Mouse (Mus musculus): ENCODE measurements at regions not wholly inside any gene's neighbourhood (a gene's known extent, or its start where the extent isn't known, plus 50 kb on each side); places are given as distances from the start of the nearest gene placed in this dataset.
"Not testable (repeated sequence)": the region's sequence is repeated elsewhere in the genome, so short reads cannot be mapped to it uniquely, and the experiment has no call there.

GRCm38 (mm10) chr2:116444163-116444562 is 378.5 kb upstream of the Meis2 start:
- DNase-seq (ENCODE audit: low spot score), result no peak

- no peak for DNase-seq (ENCODE audit: low spot score)
Observed at GRCm38 (mm10) chr2:116440252-116440651, 374.6 kb upstream of the Meis2 start.

DNA sequence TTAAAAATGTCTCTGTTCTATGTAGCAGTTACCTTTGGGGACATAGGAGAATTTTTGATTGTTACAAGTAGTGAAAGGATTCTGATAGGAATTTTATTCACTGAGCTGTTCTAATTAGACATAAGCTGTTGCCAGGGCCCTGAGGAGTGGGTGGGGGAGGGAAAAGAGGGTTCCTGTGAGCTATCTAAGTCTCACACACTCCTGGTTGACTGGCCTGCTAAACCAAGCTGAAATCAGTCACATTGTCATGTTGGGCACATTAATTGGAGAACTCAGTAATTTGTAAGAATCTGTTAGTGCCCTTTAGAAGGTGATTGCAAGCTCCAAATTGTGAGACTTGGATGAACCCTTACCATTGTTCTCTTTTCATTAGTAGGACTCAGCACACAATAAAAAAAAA is 367.8 kb upstream of the Meis2 start:
- DNase-seq (ENCODE audit: low spot score), result no peak

DNA sequence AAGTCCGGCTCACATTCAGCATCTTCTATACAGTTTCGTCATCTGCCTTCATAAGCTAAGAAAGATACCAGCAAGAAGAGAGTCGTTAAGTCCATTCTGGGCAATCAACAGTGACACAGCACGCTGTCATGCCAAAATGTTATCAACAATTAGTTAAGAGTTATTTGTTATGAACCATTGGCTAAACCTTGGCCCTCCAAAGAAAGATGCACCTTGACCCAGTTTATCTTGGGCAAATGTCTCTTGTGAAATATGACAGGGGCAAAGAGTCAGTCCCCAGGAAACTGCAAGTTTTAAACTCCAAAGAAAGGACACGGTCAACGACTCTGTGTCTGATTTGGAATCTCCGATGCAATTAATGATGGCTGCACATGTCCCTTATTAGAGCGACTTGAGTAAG is 358.5 kb upstream of the Meis2 start:
- no peak for DNase-seq (ENCODE audit: low spot score)

- no peak for DNase-seq (ENCODE audit: low spot score)
Observed at GRCm38 (mm10) chr2:116417428-116418195, 352.0 kb upstream of the Meis2 start.

DNA sequence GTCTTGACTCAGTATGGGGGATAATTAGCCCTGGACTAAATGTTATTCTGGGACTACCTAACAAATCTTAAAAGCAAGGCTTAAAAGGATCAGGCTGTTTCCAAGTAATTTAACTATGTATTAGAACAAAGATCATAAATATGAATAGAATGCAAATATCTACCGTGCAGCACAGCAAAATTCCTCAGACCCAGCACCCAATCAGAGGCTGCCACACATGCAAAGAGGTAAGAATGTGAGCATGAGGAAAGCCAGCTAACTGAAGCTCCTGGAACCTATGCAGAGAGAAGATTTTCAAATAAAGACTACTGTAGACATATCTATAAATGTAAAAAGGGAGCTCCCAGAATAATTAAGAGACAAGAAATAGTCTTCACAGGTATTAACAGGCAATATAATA is 350.1 kb upstream of the Meis2 start:
- no peak for DNase-seq (ENCODE audit: low spot score)

GRCm38 (mm10) chr2:116402113-116402512 is 336.5 kb upstream of the Meis2 start:
- DNase-seq (ENCODE audit: low spot score), result no peak

GRCm38 (mm10) chr2:116399966-116400365 is 334.3 kb upstream of the Meis2 start:
- no peak for DNase-seq (ENCODE audit: low spot score)

DNA sequence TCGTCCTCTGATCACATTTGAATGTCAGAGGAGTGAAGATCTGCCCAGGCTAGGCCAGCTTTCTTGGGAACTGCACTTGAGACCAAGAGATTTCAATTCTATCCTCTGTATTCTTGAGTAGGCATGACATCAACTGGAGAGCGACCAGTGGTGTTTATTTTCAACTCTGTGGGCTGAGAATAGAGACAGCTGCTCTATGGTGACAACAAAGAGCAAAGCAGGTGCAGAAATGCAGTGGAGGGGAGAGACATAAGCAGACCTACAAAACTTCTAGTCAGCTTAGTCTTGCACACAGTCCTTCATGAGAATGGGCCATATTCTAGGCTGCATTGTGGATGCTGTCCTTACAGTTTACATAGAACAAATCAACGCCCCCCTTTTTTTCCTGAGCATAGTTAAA is 303.2 kb upstream of the Meis2 start:
- no peak for DNase-seq (ENCODE audit: low spot score)

- DNase-seq (ENCODE audit: low spot score), result no peak
Observed at GRCm38 (mm10) chr2:116364136-116364535, 298.5 kb upstream of the Meis2 start.

DNA sequence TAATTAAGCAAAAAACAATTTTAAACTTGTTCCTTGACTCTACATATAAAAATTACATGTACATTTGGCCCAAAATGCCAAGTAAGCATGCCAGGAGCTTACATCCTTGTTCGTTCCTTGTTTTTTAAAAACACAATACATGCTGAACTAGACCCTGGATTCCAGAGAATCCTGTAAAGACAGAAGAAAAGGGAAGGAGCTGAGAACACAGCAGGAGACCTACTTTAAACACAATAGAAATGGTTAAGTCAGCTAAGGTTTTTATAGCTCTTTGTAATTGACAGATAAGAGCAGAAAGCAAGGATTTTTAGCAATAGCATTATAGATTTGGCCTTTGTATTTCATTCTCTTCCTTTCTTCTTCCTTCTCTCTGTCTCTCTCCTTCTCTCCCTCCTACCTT is 292.5 kb upstream of the Meis2 start:
- no peak for DNase-seq (ENCODE audit: low spot score)

DNA sequence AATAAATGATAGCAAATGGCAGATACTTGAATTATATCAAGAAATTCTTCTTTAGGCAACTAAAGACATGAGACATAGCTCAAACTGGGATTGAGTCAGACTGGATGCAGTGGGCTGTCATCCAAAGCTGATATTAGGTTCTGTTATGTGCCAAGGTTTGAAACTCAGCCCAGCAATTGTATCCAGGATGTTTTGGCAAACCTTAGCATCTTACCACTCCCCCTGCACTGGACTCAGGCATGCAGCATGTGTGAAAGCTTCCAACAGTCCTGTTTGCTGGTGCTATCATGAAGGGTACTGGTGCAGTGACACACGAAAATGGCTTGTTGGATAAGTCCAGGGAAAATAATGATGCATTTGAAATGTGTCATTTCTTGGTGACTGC is 282.9 kb upstream of the Meis2 start:
- DNase-seq (ENCODE audit: low spot score), result no peak

GRCm38 (mm10) chr2:116347827-116348529 is 282.3 kb upstream of the Meis2 start:
- DNase-seq (ENCODE audit: low spot score), result no peak

DNA sequence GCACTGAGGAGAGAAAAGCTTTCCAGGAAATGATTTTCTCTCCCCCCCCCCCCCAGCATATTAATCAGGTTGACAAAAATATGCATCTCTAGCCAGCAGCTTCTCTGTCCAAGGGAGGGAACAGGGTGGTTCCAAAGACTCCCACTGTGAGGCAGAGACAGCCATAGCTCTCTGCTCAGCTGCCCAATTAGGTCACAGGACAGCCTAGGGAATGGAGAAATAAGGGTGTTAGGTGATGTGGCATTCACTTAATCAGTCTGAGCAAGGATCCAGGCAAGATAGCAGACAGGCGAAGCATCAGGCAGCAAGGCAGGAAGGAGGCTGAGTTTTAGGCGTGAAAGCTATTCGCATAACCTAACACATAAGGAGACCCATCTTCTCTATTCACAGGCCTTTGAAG is 266.2 kb upstream of the Meis2 start:
- no peak for DNase-seq (ENCODE audit: low spot score)

DNA sequence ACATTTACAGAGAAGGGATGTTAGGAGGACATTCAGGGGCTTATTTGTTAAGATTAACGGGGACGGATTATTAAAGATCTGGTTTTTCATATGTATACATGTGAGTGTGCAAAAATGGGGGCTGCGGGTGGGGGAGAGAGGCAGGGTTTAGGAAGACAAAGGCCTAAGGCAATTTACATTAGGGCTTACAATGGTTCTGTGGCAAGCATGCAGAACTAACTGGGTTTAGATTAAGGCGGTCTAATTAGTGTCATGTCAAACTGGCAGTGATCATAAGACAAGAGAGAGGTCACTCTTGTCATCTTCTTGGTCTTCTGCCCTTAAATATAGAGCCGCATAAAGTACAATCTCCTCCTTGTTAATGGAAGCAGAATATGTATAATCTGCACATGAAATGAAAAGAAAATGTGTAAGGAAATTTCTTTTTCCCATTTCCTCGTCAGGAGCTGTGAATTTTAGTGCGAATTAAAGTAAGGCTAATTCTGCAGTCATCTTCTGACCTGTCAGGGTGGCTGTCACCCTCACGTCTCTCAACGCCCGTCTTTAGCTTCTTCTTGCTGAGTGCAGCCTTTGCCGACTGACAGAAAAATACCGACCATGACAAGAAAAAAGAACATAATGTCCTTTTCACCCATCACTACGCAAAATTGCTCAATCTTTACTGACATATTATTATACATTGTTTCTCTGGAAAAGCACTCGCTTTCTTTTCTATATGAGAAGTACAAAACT is 256.6 kb upstream of the Meis2 start:
- DNase-seq (ENCODE audit: low spot score), result no peak

GRCm38 (mm10) chr2:116299551-116299950 is 233.9 kb upstream of the Meis2 start:
- no peak for DNase-seq (ENCODE audit: low spot score)

- no peak for DNase-seq (ENCODE audit: low spot score)
Observed at GRCm38 (mm10) chr2:116289886-116290285, 224.2 kb upstream of the Meis2 start.

DNA sequence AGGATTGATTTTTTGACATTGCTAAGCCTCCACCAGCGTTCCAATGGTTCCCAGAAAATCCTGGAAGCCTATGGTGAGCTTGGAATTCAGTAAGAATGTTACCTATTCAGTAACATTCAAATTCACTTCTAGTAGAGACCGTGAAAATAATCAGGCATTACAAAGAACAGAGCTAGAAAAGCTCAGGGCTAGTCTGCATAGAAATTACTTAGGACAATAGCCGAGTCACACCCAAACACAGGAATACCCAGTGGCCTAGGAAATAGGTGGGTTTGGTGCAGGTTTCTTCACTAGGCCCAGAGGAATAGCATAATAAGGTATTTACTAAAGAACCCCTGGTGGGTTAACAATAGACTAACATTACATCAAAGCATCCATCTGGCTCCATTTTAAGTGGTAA is 177.6 kb upstream of the Meis2 start:
- not testable (repeated sequence) for DNase-seq (ENCODE audit: low spot score)

DNA sequence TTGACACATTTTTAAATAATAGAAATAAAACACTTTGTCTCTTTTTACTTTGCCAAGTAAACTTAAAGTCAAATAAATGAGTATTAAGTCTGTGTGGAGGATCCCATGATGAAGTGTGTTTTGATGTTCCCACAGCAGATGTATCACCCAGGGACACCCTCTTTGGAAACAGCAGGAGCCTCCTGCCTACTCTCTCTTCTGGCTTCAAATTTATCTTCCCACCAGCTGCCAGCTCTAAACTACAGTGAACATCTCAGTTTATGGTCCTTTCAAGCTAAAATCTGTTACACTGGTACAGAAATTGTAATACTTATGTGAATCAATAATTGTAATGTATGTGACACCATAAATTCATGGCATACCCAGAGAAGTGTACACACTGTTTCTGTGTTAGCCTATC is 171.1 kb upstream of the Meis2 start:
- no peak for DNase-seq (ENCODE audit: low spot score)

DNA sequence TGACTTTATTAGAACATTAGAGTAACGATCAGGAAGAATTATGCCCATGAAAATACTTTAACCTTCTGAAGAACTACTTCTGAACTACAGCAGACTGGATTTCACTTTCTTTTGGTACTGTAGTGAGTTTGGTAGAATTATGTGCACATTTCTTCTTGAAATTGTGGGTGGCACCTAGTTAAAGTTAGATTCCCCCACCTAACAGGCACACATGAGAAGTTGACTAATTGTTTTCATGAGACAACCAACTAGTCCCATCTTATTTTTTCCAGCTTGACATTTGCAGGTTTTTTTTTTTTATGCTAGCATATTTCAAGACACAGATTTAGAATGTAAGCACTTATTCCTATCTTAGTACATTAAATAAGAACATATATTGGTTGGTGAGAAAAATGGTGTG is 167.2 kb upstream of the Meis2 start:
- DNase-seq (ENCODE audit: low spot score), result no peak

DNA sequence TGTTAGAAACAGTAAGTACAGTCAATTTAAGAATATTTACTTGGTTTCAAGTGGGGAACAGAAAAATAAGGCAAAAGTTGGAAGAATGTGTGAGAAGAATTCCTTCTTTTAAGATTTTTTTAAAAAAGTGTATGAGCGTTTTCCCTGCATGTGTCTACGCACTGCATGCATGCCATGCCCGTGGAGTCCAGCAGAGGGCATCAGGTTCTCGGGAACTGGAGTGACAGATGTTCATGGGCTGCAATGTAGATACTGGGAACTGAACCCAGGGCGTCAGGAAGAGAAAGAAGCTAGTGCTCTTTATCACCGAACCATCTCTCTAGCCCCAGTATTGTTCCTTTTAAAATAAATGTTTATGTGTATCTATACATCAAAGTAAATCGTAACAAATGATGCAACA is 150.8 kb upstream of the Meis2 start:
- DNase-seq (ENCODE audit: low spot score), result peak; percentile 2
